Mouse (Mus musculus): ENCODE measurements around the gene Zfp827.

Gene Zfp827

DNA sequence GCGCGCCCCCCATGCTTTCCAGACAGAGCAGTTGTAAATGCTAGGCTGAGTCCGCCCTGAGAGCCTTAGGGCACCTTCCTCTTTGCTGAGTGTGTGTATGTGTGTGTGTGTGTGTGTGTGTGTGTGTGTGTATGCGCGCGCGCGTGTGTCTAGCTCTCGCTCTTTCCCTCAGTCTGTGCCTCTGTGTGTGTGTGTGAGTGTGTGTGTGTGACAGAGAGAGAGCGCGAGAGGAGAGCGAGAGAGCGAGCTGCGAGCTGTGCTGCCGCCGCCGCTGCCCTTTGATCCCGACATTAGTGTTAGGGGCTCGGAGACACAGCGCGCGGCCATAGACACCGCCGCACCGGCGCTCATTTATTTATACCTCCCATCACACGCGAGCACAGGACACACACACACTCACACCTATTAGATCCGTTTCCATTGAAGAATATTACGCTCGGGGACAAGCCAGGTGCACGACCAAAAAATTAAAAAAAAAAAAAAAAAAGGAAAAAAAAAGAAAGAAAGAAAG lies at the start of gene Zfp827:
Gene Zfp827 (plus strand): TSS at position 461 of the 511 bp plus-strand sequence.
- DNase-seq (ENCODE audit: low spot score in 2 of 2), result peak; percentile 66

DNA sequence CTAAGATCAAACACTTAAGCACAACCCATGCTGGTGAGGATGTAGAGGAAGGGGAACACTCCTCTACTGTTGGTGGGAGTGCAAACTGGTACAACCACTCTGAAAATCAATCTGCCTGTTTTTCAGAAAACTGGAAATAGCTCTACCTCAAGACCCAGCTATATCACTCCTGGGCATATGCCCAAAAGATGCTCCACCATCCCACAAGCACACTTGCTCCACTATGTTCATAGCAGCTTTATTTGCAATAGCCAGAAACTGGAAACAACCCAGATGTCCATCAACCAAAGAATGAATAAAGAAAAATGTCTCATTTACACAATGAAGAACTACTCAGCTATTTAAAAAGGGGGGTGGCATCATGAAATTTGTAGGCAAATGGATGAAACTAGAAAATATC lies 23.9 kb upstream of the Zfp827 start:
- DNase-seq (ENCODE audit: low spot score in 2 of 2), result peak in 1 of 2 experiments; percentile 5

DNA sequence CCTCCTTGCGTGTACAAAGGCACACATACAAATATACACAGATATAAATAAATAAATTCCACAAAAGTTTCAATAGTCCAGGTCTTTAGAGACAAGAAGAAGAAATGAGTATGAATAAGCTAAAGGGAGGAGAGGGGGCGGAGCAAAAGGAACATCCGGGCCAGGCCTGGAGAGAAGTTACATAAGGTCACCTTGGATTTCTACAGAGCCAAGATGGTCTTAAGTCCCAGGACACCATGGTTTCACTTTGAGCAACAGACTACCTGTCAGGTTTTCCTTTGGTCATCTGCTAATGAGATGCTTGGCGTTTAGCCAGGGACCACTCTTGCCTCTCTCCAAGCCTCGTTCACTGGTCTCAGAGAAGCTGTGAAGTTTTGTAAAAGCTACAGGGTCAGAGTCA lies 13.2 kb upstream of the Zfp827 start:
- no peak for DNase-seq (ENCODE audit: low spot score in 2 of 2)

DNA sequence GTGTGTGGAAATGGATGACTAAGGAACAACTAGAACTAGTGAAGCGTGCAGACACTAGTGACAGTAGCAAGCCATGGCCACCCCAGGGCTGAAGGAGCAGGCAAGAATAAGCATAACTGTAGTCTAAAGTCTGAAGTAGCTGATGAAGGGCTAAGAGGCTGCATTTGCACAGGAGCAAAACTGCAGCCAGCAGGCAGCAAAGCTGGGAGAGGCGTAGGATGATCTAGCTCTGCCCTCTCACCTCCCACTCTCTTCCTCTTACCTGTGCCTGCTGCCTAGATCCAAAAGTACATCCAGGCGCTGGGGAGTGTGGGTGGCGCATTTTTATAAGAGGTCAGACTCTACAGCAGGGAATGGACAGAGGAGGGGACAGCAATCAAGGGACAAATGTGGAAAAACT lies 12.2 kb upstream of the Zfp827 start:
- peak; percentile 11 to 21 for DNase-seq (ENCODE audit: low spot score in 2 of 2)

DNA sequence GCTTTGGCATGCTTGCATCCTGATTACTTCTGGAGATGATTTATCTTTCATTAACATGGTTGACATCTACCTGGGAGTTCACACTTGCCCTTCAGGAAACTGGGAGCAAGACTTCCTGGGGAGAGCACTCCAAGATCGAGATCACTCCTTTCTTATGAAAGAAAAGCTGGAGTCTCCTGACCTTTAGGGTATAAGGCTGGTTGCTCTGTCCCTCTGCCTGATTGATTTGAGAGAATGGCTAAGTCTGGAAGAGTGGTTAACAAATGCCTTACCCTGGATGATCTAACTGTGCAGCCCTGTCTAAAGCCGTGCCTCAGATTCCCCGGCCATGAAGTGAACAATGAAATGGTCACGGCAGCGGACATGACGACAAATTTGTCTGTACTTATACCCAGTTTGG lies 11.7 kb upstream of the Zfp827 start:
- DNase-seq (ENCODE audit: low spot score in 2 of 2), result no peak

GRCm38 (mm10) chr8:79023922-79024321 lies 4.3 kb upstream of the Zfp827 start:
- DNase-seq (ENCODE audit: low spot score in 2 of 2), result no peak

- no peak for DNase-seq (ENCODE audit: low spot score in 2 of 2)
These were observed 918 bp upstream of the Zfp827 start for GRCm38 (mm10) chr8:79027319-79027718.

GRCm38 (mm10) chr8:79028541-79029395 lies 531 bp downstream of the Zfp827 start:
- DNase-seq (ENCODE audit: low spot score in 2 of 2), result peak; percentile 37 to 54

DNA sequence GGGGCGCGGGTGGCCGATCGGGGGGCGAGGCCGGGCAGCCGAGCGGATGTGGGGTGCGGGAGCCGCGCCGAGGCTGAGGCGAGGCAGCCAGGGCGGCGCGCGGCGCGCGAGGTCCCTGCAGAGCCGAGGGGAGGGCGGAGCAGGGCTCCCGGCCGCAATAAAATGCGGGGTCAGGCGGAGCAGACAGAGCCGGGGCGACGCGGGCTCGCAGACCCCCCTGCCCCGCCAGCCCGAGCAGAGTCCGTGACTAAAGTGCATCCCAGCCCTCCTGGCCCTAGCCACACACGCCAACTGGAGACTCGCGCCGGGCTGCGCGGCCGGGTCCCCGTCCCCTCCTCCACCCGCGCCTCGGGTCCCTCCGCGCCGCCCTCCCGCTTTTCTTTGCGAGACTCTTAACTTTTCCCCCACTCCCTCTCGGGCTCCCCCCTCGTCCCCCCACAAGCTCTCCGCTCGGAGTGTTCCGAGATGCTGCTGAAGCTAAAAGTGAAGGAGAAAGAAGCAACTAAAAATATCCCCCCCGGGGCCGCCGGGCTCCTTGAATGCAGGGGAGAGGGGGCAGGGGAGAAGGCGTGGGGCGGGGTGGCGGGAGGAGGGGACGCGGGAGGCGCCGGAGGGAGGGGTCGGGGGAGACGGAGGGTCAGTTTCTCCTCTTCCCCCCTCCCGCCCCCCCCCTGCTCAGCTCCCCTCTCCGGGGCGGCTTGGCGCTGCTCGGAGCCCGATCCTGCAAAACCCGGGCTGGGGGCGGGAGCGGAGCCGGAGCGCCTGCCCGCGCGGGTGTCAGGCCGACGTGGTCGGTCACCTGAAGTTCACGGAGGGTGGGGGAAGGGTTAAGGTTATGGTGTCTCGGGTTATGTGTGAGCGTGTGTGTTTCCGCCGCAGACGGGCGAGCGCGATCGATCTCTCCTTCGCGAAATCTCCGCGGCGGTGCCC lies 1.4 kb downstream of the Zfp827 start:
- DNase-seq (ENCODE audit: low spot score in 2 of 2), result peak; percentile 74 to 79

GRCm38 (mm10) chr8:79030326-79031265 lies 2.4 kb downstream of the Zfp827 start:
- DNase-seq (ENCODE audit: low spot score in 2 of 2), result peak; percentile 60 to 61

DNA sequence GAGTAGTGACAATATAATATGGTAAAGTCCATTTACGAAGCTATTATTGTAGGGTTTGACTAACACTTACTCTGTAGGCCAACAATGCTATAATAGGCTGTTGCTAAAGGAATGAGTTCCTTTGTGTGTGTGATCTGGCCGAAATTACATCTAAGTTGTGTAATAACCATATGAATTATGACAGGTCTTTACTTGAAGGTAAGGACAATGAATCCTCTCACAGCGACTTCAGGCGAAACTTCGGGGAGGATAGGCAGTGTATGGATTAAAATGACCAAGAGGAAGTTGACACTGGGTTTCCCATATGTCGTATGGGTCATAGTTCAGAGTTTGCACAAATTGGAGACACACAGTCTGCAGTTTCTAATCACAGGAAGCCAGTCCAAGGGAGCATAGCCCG lies 9.3 kb downstream of the Zfp827 start:
- no peak for DNase-seq (ENCODE audit: low spot score in 2 of 2)

DNA sequence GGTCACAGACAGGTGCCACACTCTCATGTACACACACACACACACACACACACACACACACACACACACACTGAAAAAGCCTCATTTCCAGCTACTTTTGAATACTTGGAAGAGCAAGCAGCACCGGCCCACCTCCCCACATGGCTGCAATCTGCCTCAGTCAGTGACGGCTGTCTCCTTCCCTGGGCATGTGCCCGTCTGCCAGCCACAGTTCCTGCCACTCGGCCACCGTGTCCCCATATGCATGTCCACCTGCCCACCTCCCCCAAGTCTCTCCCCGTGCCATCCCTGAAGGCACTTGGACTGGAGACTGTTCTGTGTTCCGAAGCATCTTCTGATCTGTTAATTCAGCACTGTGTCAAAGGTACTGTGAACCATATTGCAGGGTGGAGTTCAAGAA lies 9.8 kb downstream of the Zfp827 start:
- DNase-seq (ENCODE audit: low spot score in 2 of 2), result no peak

- no peak for DNase-seq (ENCODE audit: low spot score in 2 of 2)
These were observed 13.2 kb downstream of the Zfp827 start for GRCm38 (mm10) chr8:79041429-79041828.

- DNase-seq (ENCODE audit: low spot score in 2 of 2), result no peak
These were observed 14.0 kb downstream of the Zfp827 start for GRCm38 (mm10) chr8:79042252-79042651.

DNA sequence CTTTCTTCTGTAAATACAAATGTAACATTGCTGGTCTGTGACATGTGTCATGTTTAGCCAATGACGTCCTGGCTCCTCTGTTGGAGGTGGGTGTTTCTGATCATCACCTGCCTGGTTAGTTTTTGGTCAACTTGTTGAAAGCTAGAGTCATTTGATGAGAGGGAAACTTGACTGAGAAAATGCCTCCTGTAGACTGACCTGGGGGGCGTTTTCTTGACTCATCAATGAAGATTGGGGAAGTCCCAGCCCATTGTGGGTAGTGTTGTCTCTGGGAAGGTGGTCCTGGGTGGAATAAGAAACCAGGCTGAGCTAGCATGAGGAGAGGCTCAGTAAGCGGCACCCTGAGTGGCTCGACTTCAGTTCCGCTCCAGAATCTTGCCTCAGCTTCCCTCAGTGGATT lies 16.4 kb downstream of the Zfp827 start:
- DNase-seq (ENCODE audit: low spot score in 2 of 2), result no peak

- no peak for DNase-seq (ENCODE audit: low spot score in 2 of 2)
These were observed 18.4 kb downstream of the Zfp827 start for GRCm38 (mm10) chr8:79046659-79047058.

GRCm38 (mm10) chr8:79048388-79049005 lies 20.3 kb downstream of the Zfp827 start:
- no peak for DNase-seq (ENCODE audit: low spot score in 2 of 2)

GRCm38 (mm10) chr8:79054222-79054621 lies 26.0 kb downstream of the Zfp827 start:
- no peak for DNase-seq (ENCODE audit: low spot score in 2 of 2)

DNA sequence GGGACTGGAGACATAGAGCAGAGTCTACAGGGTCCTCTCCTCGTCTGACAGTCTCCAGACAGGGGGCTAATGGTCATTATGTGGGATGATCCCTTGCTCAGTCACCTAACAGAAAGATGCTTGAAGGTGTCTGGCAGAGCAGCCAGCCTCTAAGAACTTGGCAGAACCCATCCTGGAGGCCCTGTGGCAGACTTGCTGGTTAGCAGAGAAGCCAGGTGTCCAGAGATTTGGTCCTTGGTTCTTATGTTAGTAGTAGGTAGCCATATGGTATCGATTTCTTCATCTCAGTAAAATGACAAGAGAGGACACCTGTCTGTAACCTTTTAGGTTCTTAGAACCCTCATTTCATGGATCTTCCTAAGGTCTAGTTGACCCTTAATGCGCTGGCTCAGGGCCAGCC lies 28.9 kb downstream of the Zfp827 start:
- DNase-seq (ENCODE audit: low spot score in 2 of 2), result no peak

DNA sequence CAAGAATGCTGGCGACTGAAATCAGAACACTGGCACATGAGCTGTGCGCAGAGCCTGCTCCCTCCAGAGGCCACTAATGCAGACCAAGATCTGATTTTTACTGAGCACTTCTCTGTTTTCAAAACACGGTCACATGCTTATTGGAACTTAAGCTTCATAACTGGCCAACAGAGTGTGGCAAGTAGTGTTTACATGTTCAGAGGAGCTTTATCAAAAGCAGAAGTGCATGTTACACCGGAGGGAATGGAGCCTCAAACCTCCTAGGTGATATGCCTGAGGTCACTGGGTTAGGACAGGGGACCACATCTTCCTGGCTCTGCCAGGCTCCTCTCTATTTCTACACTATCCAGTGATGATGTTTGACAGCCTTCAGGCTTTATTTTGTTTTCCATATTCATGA lies 31.1 kb downstream of the Zfp827 start:
- no peak for DNase-seq (ENCODE audit: low spot score in 2 of 2)
